ENCODE assay signal across 26 mouse cellular contexts in genomic region chr4:133904326-133904725, GRCm38 (mm10). TPM values are rescaled to one million over a fixed set of nuclear protein-coding genes. Genes with fewer than 3 reads are reported as not detected.
DNase-seq lines count a peak whose midpoint lies in the region; TF ChIP-seq lines count a peak whose summit lies in the region.
"Had no signal": no experiment of that assay in that cellular context is flagged by ENCODE, and none has a peak within 500 bp of the region (broad histone marks: within the 10 kb centered on the region; RNA-seq: fewer than 3 reads in every experiment).

No protein-coding gene starts in this region.

- H3K4me3 ChIP-seq in ES-Bruce4 (ENCODE audit: low read depth, low read length) (no peak overlapping the region), macrophage (ENCODE audit: inconsistent target) (no peak overlapping the region)
- H3K4me3 ChIP-seq in bone marrow, adult 2 months (replicated peaks; ENCODE audit: control insufficient read depth, low read depth, low read length), result no peak overlapping the region
- H3K4me3 ChIP-seq: embryonic facial prominence, embryonic 12.5 days; embryonic facial prominence, embryonic 15.5 days; heart, embryonic 12.5 days; heart, embryonic 15.5 days; intestine, embryonic 15.5 days had no signal

- peaks cover 11% of the 10 kb centered on the region for H3K4me1 ChIP-seq in ES-Bruce4 (ENCODE audit: control insufficient read depth, insufficient read depth, low read length)
- peaks cover 13% of the 10 kb centered on the region for H3K4me1 ChIP-seq in bone marrow, adult 2 months (ENCODE audit: control insufficient read depth, insufficient read depth, low read length)
- H3K4me1 ChIP-seq: embryonic facial prominence, embryonic 12.5 days; embryonic facial prominence, embryonic 15.5 days had no signal

- no peaks in the 10 kb centered on the region for H3K9me3 ChIP-seq in ES-Bruce4 (replicated peaks; ENCODE audit: control insufficient read depth, insufficient read depth, low read length, poor library complexity, severe bottlenecking)
- H3K9me3 ChIP-seq: embryonic facial prominence, embryonic 12.5 days; embryonic facial prominence, embryonic 15.5 days; G1E; heart, embryonic 12.5 days; heart, embryonic 15.5 days; intestine, embryonic 15.5 days had no signal

- intact Hi-C loops in left cerebral cortex, postnatal 4 days (cut with DNase I), result no loop called here

- H3K27me3 ChIP-seq in ES-Bruce4 (ENCODE audit: control insufficient read depth, insufficient read depth, low read length, poor library complexity, severe bottlenecking), result no peaks in the 10 kb centered on the region
- H3K27me3 ChIP-seq: embryonic facial prominence, embryonic 12.5 days; embryonic facial prominence, embryonic 15.5 days; heart, embryonic 12.5 days; heart, embryonic 15.5 days; intestine, embryonic 15.5 days; Patski had no signal

- 74% methylated on average over 8 of the region's 8 CpGs for WGBS in bone marrow, adult 2 months
- WGBS in macrophage (ENCODE audit: missing documents), result 95% methylated on average over 8 of the region's 8 CpGs

- no peak overlapping the region for H3K9ac ChIP-seq in ES-Bruce4 (ENCODE audit: low read depth, poor library complexity, severe bottlenecking)
- H3K9ac ChIP-seq: embryonic facial prominence, embryonic 12.5 days; embryonic facial prominence, embryonic 15.5 days; forebrain, postnatal 0 days; heart, embryonic 12.5 days; heart, embryonic 15.5 days; hindbrain, embryonic 14.5 days; intestine, embryonic 15.5 days had no signal

- peak; percentile 87 for DNase-seq in ES-CJ7 (ENCODE audit: low read depth, low spot score)
- no peak for DNase-seq in cerebellum, adult 9-11 months
- DNase-seq in left cerebral cortex, postnatal 4 days, result no peak
- DNase-seq: adrenal gland, adult 8-10 months; adrenal gland, postnatal 25 days; cerebellum, adult 11 months; cerebellum, adult 2 months; cerebellum, postnatal 25 days; forebrain, postnatal 0 days; gastrocnemius, postnatal 25 days; heart, adult 18-20 months; heart, postnatal 10 days; heart, postnatal 4 days; kidney, adult 11 months had no signal

- no peaks in the 10 kb centered on the region for H3K36me3 ChIP-seq in ES-Bruce4 (ENCODE audit: control insufficient read depth, insufficient read depth, low read length, poor library complexity, severe bottlenecking)
- H3K36me3 ChIP-seq in macrophage (ENCODE audit: inconsistent target), result no peaks in the 10 kb centered on the region
- H3K36me3 ChIP-seq: embryonic facial prominence, embryonic 12.5 days; embryonic facial prominence, embryonic 15.5 days; G1E; heart, embryonic 12.5 days; heart, embryonic 15.5 days; intestine, embryonic 15.5 days had no signal

- TF ChIP-seq EP300 in ES-Bruce4 (IDR thresholded peaks at IDR 0.05; ENCODE audit: insufficient read depth, low read depth, low read length), result peak; percentile 41; the same call in 1 of the 2 replicates

- H3K27ac ChIP-seq in ES-Bruce4 (ENCODE audit: insufficient read depth, low read length) (peak overlapping the region; percentile 82), macrophage (0 out of 2 replicates have a peak overlapping the region, but pooled peaks have one; percentile 95)
- 0 out of 2 replicates have a peak overlapping the region, but pooled peaks have one; percentile 36 for H3K27ac ChIP-seq in bone marrow, adult 2 months (ENCODE audit: control insufficient read depth, insufficient read depth, low read depth, low read length, poor library complexity)
- H3K27ac ChIP-seq: embryonic facial prominence, embryonic 12.5 days; embryonic facial prominence, embryonic 15.5 days; hindbrain, embryonic 14.5 days; hindbrain, postnatal 0 days; intestine, embryonic 15.5 days had no signal

- H3K79me2 ChIP-seq in macrophage (ENCODE audit: inconsistent target), result no peaks in the 10 kb centered on the region

- no peak for TF ChIP-seq CTCF in ES-Bruce4 (IDR thresholded peaks at IDR 0.05; ENCODE audit: low read depth, low read length)
- TF ChIP-seq CTCF in bone marrow, adult 2 months (IDR thresholded peaks at IDR 0.05; ENCODE audit: control insufficient read depth, insufficient read depth, low read length), result no peak

- no peak for TF ChIP-seq POLR2A in ES-Bruce4 (IDR thresholded peaks at IDR 0.05; ENCODE audit: insufficient read depth, low read length)
- no peak for TF ChIP-seq POLR2A in bone marrow, adult 2 months (IDR thresholded peaks at IDR 0.05; ENCODE audit: borderline replicate concordance, control insufficient read depth, low read depth, low read length)

RNA-seq across cellular contexts. Expression of gene Rps6ka1, which starts 16.7 kb away (rescaled TPM):
- polyA plus RNA-seq in ES-Bruce4 (2011; ENCODE audit: insufficient read depth, insufficient read length, low read depth, missing spikeins) (73.2 and 86.4 TPM in 2 replicates), macrophage (2018) (43.0 to 72.5 TPM (median 71.4 TPM) in 3 replicates)
- polyA plus RNA-seq in bone marrow, adult 2 months (2011; ENCODE audit: insufficient read depth, insufficient read length, low replicate concordance, missing spikeins), result 36.1 and 79.3 TPM in 2 replicates
- 100 to 1,000 TPM in 8 of 26 experiments, 10 to 100 TPM in 18; 33.6 to 141 (median 81.5) TPM for total RNA-seq in macrophage (2018; cell fraction: chromatin; rRNA removed)
- total RNA-seq in macrophage (2018; cell fraction: cytosol; rRNA removed), result 100 to 1,000 TPM in 4 of 26 experiments, 10 to 100 TPM in 22; 34.2 to 113 (median 67.1) TPM
- 100 to 1,000 TPM in 1 of 26 experiments, 10 to 100 TPM in 25; 25.2 to 119 (median 61.8) TPM for total RNA-seq in macrophage (2018; cell fraction: nucleus; rRNA removed)
- 10 to 100 TPM; 16.8 to 18.7 TPM for total RNA-seq in left cerebral cortex, postnatal 4 days (2021)

Comparison
In these comparisons a context has a peak if more than half of its experiments do, and no peak if none do; other contexts are left out.
1. H3K27ac ChIP-seq: peak in every context shown above with its lines; median percentile 95 in macrophage; 82 in ES-Bruce4; 36 in bone marrow, adult 2 months.